22 mouse cellular contexts compared by ENCODE assay signal in the genomic region with DNA sequence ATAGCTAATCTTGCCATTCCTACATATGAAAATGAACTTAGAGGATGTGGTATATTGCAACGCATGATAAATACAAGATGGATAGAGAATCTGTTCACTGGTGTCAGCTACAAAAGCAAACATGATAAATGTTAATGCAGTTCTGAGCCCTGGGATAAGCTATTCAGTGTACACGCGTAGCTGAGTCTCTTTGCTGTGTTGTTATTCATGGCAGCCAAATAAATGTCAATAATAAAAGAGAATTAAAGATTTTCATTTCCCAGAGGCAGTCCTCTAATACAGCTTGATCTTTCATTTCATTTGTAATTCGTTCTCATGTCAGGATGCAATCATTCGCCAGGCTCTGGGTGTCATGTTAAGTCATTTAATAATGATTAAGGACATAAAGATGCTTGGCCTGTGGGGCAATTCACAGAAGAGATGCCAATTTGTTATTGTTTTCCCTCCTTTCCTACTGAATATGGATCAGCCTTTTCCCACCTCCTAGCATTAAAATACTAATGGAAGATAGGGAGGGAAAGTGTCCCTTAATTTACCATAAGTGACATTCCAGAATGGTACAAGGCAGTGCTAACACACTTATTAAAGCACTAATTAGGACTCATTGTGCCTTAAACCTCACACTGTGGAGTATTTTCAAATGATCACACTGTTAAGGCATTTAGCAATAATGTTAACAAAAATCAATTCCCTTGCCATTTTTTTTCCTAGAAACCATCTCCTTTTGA.
DNase-seq lines count a peak whose midpoint lies in the region; ATAC-seq and TF ChIP-seq lines count a peak whose summit lies in the region.
"Had no signal": no experiment of that assay in that cellular context is flagged by ENCODE, and none has a peak within 500 bp of the region (broad histone marks: within the 10 kb centered on the region; RNA-seq: fewer than 3 reads in every experiment).

No protein-coding gene starts in this region.

- no peak overlapping the region for H3K4me2 ChIP-seq in hindbrain, embryonic 13.5 days
- H3K4me2 ChIP-seq in hindbrain, embryonic 11.5 days (replicated peaks; ENCODE audit: low read depth, low read length) = no peak overlapping the region
- H3K4me2 ChIP-seq in forebrain, embryonic 16.5 days (ENCODE audit: low read length) = no peak overlapping the region
- H3K4me2 ChIP-seq in midbrain, embryonic 16.5 days (ENCODE audit: low read length) = no peak overlapping the region

- 0 out of 2 replicates have a peak overlapping the region, but pooled peaks have one; percentile 26 for H3K27ac ChIP-seq in hindbrain, embryonic 13.5 days
- H3K27ac ChIP-seq in hindbrain, embryonic 11.5 days (ENCODE audit: low read depth, low read length) = no peak overlapping the region
- H3K27ac ChIP-seq in forebrain, embryonic 16.5 days (ENCODE audit: low read length) = peak overlapping the region; percentile 66
- H3K27ac ChIP-seq in midbrain, embryonic 16.5 days (ENCODE audit: low read length) = no peak overlapping the region
- H3K27ac ChIP-seq: embryonic facial prominence, embryonic 10.5 days; heart, adult 2 months; layer of hippocampus, adult 2 months; macrophage had no signal

- no peak overlapping the region for H3K4me3 ChIP-seq in hindbrain, embryonic 13.5 days
- no peak overlapping the region for H3K4me3 ChIP-seq in hindbrain, embryonic 11.5 days (ENCODE audit: low read depth, low read length)
- H3K4me3 ChIP-seq in forebrain, embryonic 16.5 days (replicated peaks; ENCODE audit: low read length) = no peak overlapping the region
- no peak overlapping the region for H3K4me3 ChIP-seq in midbrain, embryonic 16.5 days (ENCODE audit: low read depth, low read length)
- H3K4me3 ChIP-seq: embryonic facial prominence, embryonic 10.5 days; heart, adult 2 months; layer of hippocampus, adult 2 months; myocyte had no signal

- H3K9me3 ChIP-seq in hindbrain, embryonic 13.5 days = 0 out of 2 replicates have a peak, but pooled peaks cover 5% of the 10 kb centered on the region
- H3K9me3 ChIP-seq in hindbrain, embryonic 11.5 days (ENCODE audit: control insufficient read depth, low read length) = no peaks in the 10 kb centered on the region
- H3K9me3 ChIP-seq in forebrain, embryonic 16.5 days (ENCODE audit: control insufficient read depth, low read length) = peaks cover 5% of the 10 kb centered on the region; the same call in 1 of the 2 replicates
- H3K9me3 ChIP-seq in midbrain, embryonic 16.5 days (replicated peaks; ENCODE audit: control insufficient read depth, low read length, poor library complexity, severe bottlenecking) = no peaks in the 10 kb centered on the region

- 44% methylated on average over 5 of the region's 5 CpGs for WGBS in hindbrain, embryonic 13.5 days
- WGBS in hindbrain, embryonic 11.5 days = 64% methylated on average over 5 of the region's 5 CpGs
- WGBS in forebrain, embryonic 16.5 days = 18% methylated on average over 5 of the region's 5 CpGs
- WGBS in midbrain, embryonic 16.5 days = 43% methylated on average over 5 of the region's 5 CpGs

- no peak for DNase-seq in hindbrain, embryonic 11.5 days (ENCODE audit: low spot score)
- DNase-seq in brain, embryonic 14.5 days (ENCODE audit: low read depth) = peak; percentile 77
- DNase-seq in urinary bladder, postnatal 25 days (ENCODE audit: low spot score) = no peak
- DNase-seq in gastrocnemius, postnatal 10 days = no peak
- DNase-seq: cerebellum, adult 11-12 months; cerebellum, postnatal 10 days; gastrocnemius, postnatal 25 days; heart, adult 2 months; kidney, adult 2 months; kidney, postnatal 10 days; retina, postnatal 1 day; right cerebral cortex, postnatal 25 days; spleen, adult 18-20 months had no signal

- no peaks in the 10 kb centered on the region for H3K27me3 ChIP-seq in hindbrain, embryonic 13.5 days
- no peaks in the 10 kb centered on the region for H3K27me3 ChIP-seq in hindbrain, embryonic 11.5 days (ENCODE audit: control insufficient read depth, insufficient read depth, low read length)
- no peaks in the 10 kb centered on the region for H3K27me3 ChIP-seq in forebrain, embryonic 16.5 days (replicated peaks; ENCODE audit: control insufficient read depth, insufficient read depth, low read length)
- H3K27me3 ChIP-seq in midbrain, embryonic 16.5 days (ENCODE audit: control insufficient read depth, insufficient read depth, low read depth, low read length) = no peaks in the 10 kb centered on the region

- TF ChIP-seq CTCF in brain, embryonic 14.5 days (IDR thresholded peaks at IDR 0.05; ENCODE audit: borderline replicate concordance, extremely low read depth, insufficient read depth, insufficient read length) = no peak

- TF ChIP-seq POLR2A in brain, embryonic 14.5 days (IDR thresholded peaks at IDR 0.05; ENCODE audit: borderline replicate concordance, extremely low read depth, insufficient read depth, insufficient read length, poor library complexity, severe bottlenecking) = no peak

- peaks cover 13% of the 10 kb centered on the region for H3K4me1 ChIP-seq in hindbrain, embryonic 13.5 days (replicated peaks)
- H3K4me1 ChIP-seq in hindbrain, embryonic 11.5 days (replicated peaks; ENCODE audit: control insufficient read depth, insufficient read depth, low read length) = no peaks in the 10 kb centered on the region
- H3K4me1 ChIP-seq in forebrain, embryonic 16.5 days (replicated peaks; ENCODE audit: control insufficient read depth, insufficient read depth, low read length) = peaks cover 9% of the 10 kb centered on the region
- peaks cover 7% of the 10 kb centered on the region; the same call in 1 of the 2 replicates for H3K4me1 ChIP-seq in midbrain, embryonic 16.5 days (ENCODE audit: control insufficient read depth, insufficient read depth, low read length)
- H3K4me1 ChIP-seq: embryonic facial prominence, embryonic 10.5 days had no signal

- H3K9ac ChIP-seq in hindbrain, embryonic 13.5 days = no peak overlapping the region
- H3K9ac ChIP-seq in hindbrain, embryonic 11.5 days (ENCODE audit: low read depth, low read length) = no peak overlapping the region
- H3K9ac ChIP-seq in forebrain, embryonic 16.5 days (replicated peaks; ENCODE audit: low read depth, low read length) = no peak overlapping the region
- H3K9ac ChIP-seq in midbrain, embryonic 16.5 days (ENCODE audit: low read depth, low read length) = no peak overlapping the region

- H3K36me3 ChIP-seq in hindbrain, embryonic 13.5 days = no peaks in the 10 kb centered on the region; the same call in 1 of the 2 replicates
- no peaks in the 10 kb centered on the region for H3K36me3 ChIP-seq in hindbrain, embryonic 11.5 days (ENCODE audit: control insufficient read depth, insufficient read depth, low read length)
- H3K36me3 ChIP-seq in forebrain, embryonic 16.5 days (ENCODE audit: control insufficient read depth, insufficient read depth) = no peaks in the 10 kb centered on the region
- H3K36me3 ChIP-seq in midbrain, embryonic 16.5 days (ENCODE audit: control insufficient read depth, insufficient read depth, low read length) = no peaks in the 10 kb centered on the region

- ATAC-seq in hindbrain, embryonic 13.5 days (ENCODE audit: low FRiP score) = peak; percentile 81
- ATAC-seq in hindbrain, embryonic 11.5 days (ENCODE audit: low FRiP score) = no peak
- ATAC-seq in forebrain, embryonic 16.5 days = peak; percentile 79
- ATAC-seq in midbrain, embryonic 16.5 days = peak; percentile 45; the same call in 1 of the 2 replicates
- ATAC-seq: inflammation-experienced regulatory T-cells, adult 6 months; lung, postnatal 0 days had no signal

Comparison
In these comparisons a context has a peak if more than half of its experiments do, and no peak if none do; other contexts are left out.
1. H3K27ac ChIP-seq: peak in hindbrain, embryonic 13.5 days (single experiment) and forebrain, embryonic 16.5 days (single experiment); none in hindbrain, embryonic 11.5 days (single experiment) and midbrain, embryonic 16.5 days (single experiment).